Mouse (Mus musculus) G1E (cell line): ENCODE measurements at regions not wholly inside any gene's neighbourhood (a gene's known extent, or its start where the extent isn't known, plus 50 kb on each side); places are given as distances from the start of the nearest gene placed in this dataset.

Experiments
- ATAC-seq: 2 replicates; pipeline ENCODE4 v1.8.0; 2016; ENCODE audit warnings: mild to moderate bottlenecking; ENCODE audit not compliant: insufficient number of reproducible peaks, poor library complexity, low FRiP score, severe bottlenecking; ENCODE audit errors: extremely low read depth
- DNase-seq: peaks from one replicate; pipeline ENCODE4 v3.0.0; 2012; ENCODE audit warnings: low spot score
- H3K27me3 ChIP-seq: 2 replicates; pipeline ENCODE4 v1.6.1; 2012; ENCODE audit warnings: mild to moderate bottlenecking, low read length, inconsistent platforms; ENCODE audit not compliant: insufficient read depth
- H3K36me3 ChIP-seq: replicated peaks from 2 replicates; pipeline ENCODE3; 2012; ENCODE audit warnings: mild to moderate bottlenecking, inconsistent platforms
- H3K4me1 ChIP-seq: 2 replicates; pipeline ENCODE4 v1.6.1; 2012; ENCODE audit warnings: low read depth, low read length, inconsistent platforms, mixed read lengths; ENCODE audit not compliant: insufficient read depth
- H3K4me3 ChIP-seq: 2 replicates; pipeline ENCODE4 v1.5.1; 2012; ENCODE audit warnings: low read depth, mild to moderate bottlenecking, inconsistent platforms, low read length, moderate library complexity, mixed read lengths
- H3K9me3 ChIP-seq: replicated peaks from 2 replicates; pipeline ENCODE4 v1.6.1; 2012; ENCODE audit warnings: inconsistent platforms
- CTCF ChIP-seq: IDR thresholded peaks from 2 replicates; pipeline ENCODE4 v1.5.1; 2012; ENCODE audit warnings: low read depth, low read length, inconsistent platforms, mixed read lengths
- GATA1 ChIP-seq: IDR thresholded peaks from 2 replicates; pipeline ENCODE4 v1.6.1; 2012; ENCODE audit warnings: borderline replicate concordance, low read length, inconsistent platforms, mixed read lengths
- GATA2 ChIP-seq: IDR thresholded peaks from 2 replicates; pipeline ENCODE4 v1.6.1; 2012; ENCODE audit warnings: low read depth, low read length, inconsistent platforms, borderline replicate concordance
- POLR2AphosphoS5 ChIP-seq: IDR thresholded peaks from 2 replicates; pipeline ENCODE4 v1.6.1; 2012; ENCODE audit warnings: low read depth, low read length, inconsistent platforms; ENCODE audit not compliant: insufficient replicate concordance
- TAL1 ChIP-seq: conservative IDR thresholded peaks from 2 replicates; pipeline ENCODE4 v1.6.1; 2012; ENCODE audit warnings: low read depth, low read length, inconsistent platforms, mixed read lengths

GRCm38 (mm10) chr17:27262607-27263006 lies 58.3 kb upstream of the Lemd2 start:
- DNase-seq, result no peak
- no peaks in the 10 kb centered on the region; the same call in 1 of the 2 replicates for H3K27me3 ChIP-seq
- no peaks in the 10 kb centered on the region for H3K4me1 ChIP-seq
- no peak for ATAC-seq
- H3K4me3 ChIP-seq, result no peak overlapping the region
- H3K36me3 ChIP-seq, result no peaks in the 10 kb centered on the region
- TF ChIP-seq CTCF, result no peak
- no peak for TF ChIP-seq POLR2AphosphoS5
- TF ChIP-seq GATA2, result no peak
- TF ChIP-seq TAL1, result no peak
- no peak for TF ChIP-seq GATA1
- peaks cover 56% of the 10 kb centered on the region for H3K9me3 ChIP-seq

DNA sequence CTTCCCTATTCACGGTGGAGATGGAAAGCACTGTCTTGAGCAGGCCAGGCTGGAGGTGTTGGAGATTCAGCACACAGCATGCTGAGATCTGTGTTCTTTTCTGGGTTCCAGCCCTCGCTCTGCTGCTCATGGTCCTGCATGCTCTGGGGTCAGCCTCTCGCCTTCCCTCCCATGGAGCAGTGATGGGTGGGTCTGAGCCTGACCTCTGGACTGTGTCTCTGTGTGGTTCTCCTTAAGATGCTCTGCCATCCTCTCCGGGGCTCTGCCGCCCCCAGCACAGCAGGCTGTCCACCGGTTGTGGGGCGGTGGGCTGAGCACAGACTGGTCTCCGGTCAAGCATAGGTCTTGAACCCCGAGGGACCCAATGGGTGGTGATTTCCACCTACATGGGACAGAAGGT lies 57.7 kb upstream of the Lemd2 start:
- no peak for DNase-seq
- Histone ChIP-seq H3K9me3 (peaks cover 63% of the 10 kb centered on the region), H3K36me3 (no peaks in the 10 kb centered on the region), H3K27me3 (no peaks in the 10 kb centered on the region; the same call in 1 of the 2 replicates), H3K4me1 (no peaks in the 10 kb centered on the region), H3K4me3 (no peak overlapping the region; the same call in 1 of the 2 replicates)
- TF ChIP-seq POLR2AphosphoS5 (no peak), GATA1 (peak; percentile 92; the same call in 1 of the 2 replicates)
- ATAC-seq, result no peak

DNA sequence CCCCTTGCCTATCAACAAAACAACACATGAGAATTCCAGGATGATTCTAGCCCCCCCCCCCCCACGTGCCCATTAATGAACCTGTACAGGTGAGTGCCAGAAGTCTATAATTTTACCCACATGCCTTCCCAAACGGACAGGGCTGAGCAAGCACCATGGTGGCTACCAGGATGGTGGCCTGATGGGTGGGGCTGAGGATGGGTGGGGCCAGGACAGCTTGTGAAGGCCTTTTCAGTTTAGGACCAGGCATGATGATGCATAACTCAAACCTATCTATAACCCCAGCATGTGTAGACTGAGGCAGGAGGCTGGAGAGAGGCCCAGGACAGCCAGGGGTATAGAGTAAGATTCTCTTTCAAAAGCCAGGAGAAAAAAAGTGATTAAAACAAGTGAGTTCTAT lies 57.0 kb upstream of the Lemd2 start:
- Histone ChIP-seq H3K4me3 (no peak overlapping the region), H3K27me3 (no peaks in the 10 kb centered on the region; the same call in 1 of the 2 replicates), H3K36me3 (no peaks in the 10 kb centered on the region), H3K9me3 (peaks cover 70% of the 10 kb centered on the region), H3K4me1 (no peaks in the 10 kb centered on the region)
- ATAC-seq (no peak), DNase-seq (no peak)
- TF ChIP-seq POLR2AphosphoS5, result no peak
- no peak for TF ChIP-seq GATA1
- no peak for TF ChIP-seq TAL1
- TF ChIP-seq CTCF, result no peak
- TF ChIP-seq GATA2, result no peak

- no peaks in the 10 kb centered on the region; the same call in 1 of the 2 replicates for H3K27me3 ChIP-seq
- no peaks in the 10 kb centered on the region for H3K4me1 ChIP-seq
- no peak for ATAC-seq
- H3K36me3 ChIP-seq, result no peaks in the 10 kb centered on the region
- DNase-seq, result no peak
- no peak overlapping the region for H3K4me3 ChIP-seq
- TF ChIP-seq CTCF, result no peak
- no peak for TF ChIP-seq TAL1
- TF ChIP-seq POLR2AphosphoS5, result no peak
- TF ChIP-seq GATA1, result no peak
- TF ChIP-seq GATA2, result no peak
- peaks cover 79% of the 10 kb centered on the region for H3K9me3 ChIP-seq
These were observed 55.8 kb upstream of the Lemd2 start for GRCm38 (mm10) chr17:27260116-27260515.

DNA sequence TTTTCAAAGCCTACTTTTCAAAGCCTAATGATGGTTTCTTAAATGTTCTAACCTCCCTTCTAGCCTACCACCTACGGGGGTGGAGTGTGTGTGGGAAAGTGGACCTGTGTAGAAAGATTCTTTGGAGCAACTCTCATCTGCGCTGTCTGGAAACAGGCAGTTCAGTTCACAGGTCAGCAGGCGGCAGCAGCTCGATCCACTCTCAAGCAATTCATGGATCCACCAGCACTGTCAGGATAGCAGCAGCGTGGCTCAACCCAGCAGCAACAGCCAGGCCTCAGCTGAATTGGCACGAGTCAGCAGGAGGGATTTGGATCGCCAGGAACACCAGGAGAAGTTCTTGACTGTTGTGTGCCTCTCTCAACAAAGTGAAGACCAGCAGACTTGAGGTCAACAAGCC lies 53.1 kb upstream of the Lemd2 start:
- DNase-seq, result no peak
- TF ChIP-seq TAL1 (no peak), GATA1 (no peak), CTCF (no peak), GATA2 (no peak), POLR2AphosphoS5 (no peak; the same call in 1 of the 2 replicates)

GRCm38 (mm10) chr17:27255804-27256203 lies 51.5 kb upstream of the Lemd2 start:
- Histone ChIP-seq H3K4me1 (no peaks in the 10 kb centered on the region), H3K36me3 (no peaks in the 10 kb centered on the region), H3K4me3 (peak overlapping the region; percentile 5; the same call in 1 of the 2 replicates), H3K27me3 (no peaks in the 10 kb centered on the region; the same call in 1 of the 2 replicates), H3K9me3 (peaks cover 88% of the 10 kb centered on the region)
- DNase-seq (no peak), ATAC-seq (no peak)
- TF ChIP-seq CTCF, result no peak
- TF ChIP-seq TAL1, result no peak
- TF ChIP-seq GATA2, result no peak
- no peak for TF ChIP-seq POLR2AphosphoS5
- no peak for TF ChIP-seq GATA1

More for the DNA sequence above, 53.1 kb upstream of the Lemd2 start:
- Histone ChIP-seq H3K9me3 (peaks cover 88% of the 10 kb centered on the region), H3K4me3 (no peak overlapping the region), H3K4me1 (no peaks in the 10 kb centered on the region), H3K36me3 (no peaks in the 10 kb centered on the region), H3K27me3 (no peaks in the 10 kb centered on the region; the same call in 1 of the 2 replicates)
- ATAC-seq, result no peak
